Mouse (Mus musculus) spleen, postnatal 36 days (tissue): Measurements from ENCODE around the gene Pip4k2a.

Source experiments
- DNase-seq, 2 experiments: peaks; one replicate each; pipeline ENCODE4 v3.0.0; 2022; ENCODE audit warnings: low spot score in 2 of 2, mixed read lengths in 1 of 2

Pip4k2a gene

GRCm38 (mm10) chr2:18956424-18956823 is 41.5 kb downstream of the Pip4k2a start:
- DNase-seq = peak; percentile 52 to 55

- DNase-seq = no peak
These were observed 42.3 kb downstream of the Pip4k2a start for GRCm38 (mm10) chr2:18955671-18956070.

- no peak for DNase-seq
These were observed 42.9 kb downstream of the Pip4k2a start for GRCm38 (mm10) chr2:18955022-18955421.

GRCm38 (mm10) chr2:18954422-18954821 is 43.5 kb downstream of the Pip4k2a start:
- DNase-seq = no peak

GRCm38 (mm10) chr2:18952102-18952673 is 45.7 kb downstream of the Pip4k2a start:
- DNase-seq = peak in 1 of 2 experiments; percentile 31

GRCm38 (mm10) chr2:18950758-18951157 is 47.2 kb downstream of the Pip4k2a start:
- DNase-seq = no peak

- DNase-seq = no peak
These were observed 49.2 kb downstream of the Pip4k2a start for GRCm38 (mm10) chr2:18948741-18949140.

- DNase-seq = no peak
These were observed 50.1 kb downstream of the Pip4k2a start for GRCm38 (mm10) chr2:18947669-18948459.

GRCm38 (mm10) chr2:18945438-18945837 is 52.5 kb downstream of the Pip4k2a start:
- DNase-seq = no peak

- no peak for DNase-seq
These were observed 54.0 kb downstream of the Pip4k2a start for GRCm38 (mm10) chr2:18943930-18944329.

GRCm38 (mm10) chr2:18943366-18943765 is 54.6 kb downstream of the Pip4k2a start:
- no peak for DNase-seq

GRCm38 (mm10) chr2:18940693-18941270 is 57.1 kb downstream of the Pip4k2a start:
- no peak for DNase-seq

- DNase-seq = peak in 1 of 2 experiments; percentile 51
These were observed 59.0 kb downstream of the Pip4k2a start for GRCm38 (mm10) chr2:18938923-18939329.

GRCm38 (mm10) chr2:18938232-18938631 is 59.7 kb downstream of the Pip4k2a start:
- no peak for DNase-seq

GRCm38 (mm10) chr2:18937611-18938010 is 60.3 kb downstream of the Pip4k2a start:
- peak in 1 of 2 experiments; percentile 44 for DNase-seq

- no peak for DNase-seq
These were observed 61.5 kb downstream of the Pip4k2a start for GRCm38 (mm10) chr2:18936446-18936845.

GRCm38 (mm10) chr2:18935581-18936027 is 62.3 kb downstream of the Pip4k2a start:
- DNase-seq = no peak

GRCm38 (mm10) chr2:18934131-18934530 is 63.8 kb downstream of the Pip4k2a start:
- no peak for DNase-seq

GRCm38 (mm10) chr2:18933418-18933817 is 64.5 kb downstream of the Pip4k2a start:
- DNase-seq = no peak

GRCm38 (mm10) chr2:18930318-18931060 is 67.4 kb downstream of the Pip4k2a start:
- no peak for DNase-seq

GRCm38 (mm10) chr2:18928597-18929257 is 69.2 kb downstream of the Pip4k2a start:
- DNase-seq = no peak

GRCm38 (mm10) chr2:18928196-18928595 is 69.7 kb downstream of the Pip4k2a start:
- no peak for DNase-seq
